Mouse (Mus musculus) E14TG2a.4 (cell line): ENCODE data around the gene Med13l.

Source experiments
- CTCF ChIP-seq: conservative IDR thresholded peaks from 2 replicates; pipeline ENCODE4 v1.5.1; 2014; ENCODE audit warnings: low read length
- NANOG ChIP-seq: IDR thresholded peaks from 2 replicates; pipeline ENCODE4 v1.6.1; 2014; ENCODE audit warnings: borderline replicate concordance, low read length, mixed read lengths
- POU5F1 ChIP-seq: IDR thresholded peaks from 2 replicates; pipeline ENCODE4 v1.6.1; 2014; ENCODE audit warnings: low read length, borderline replicate concordance

GRCm38 (mm10) chr5:118590868-118591267, 30.4 kb downstream of the Med13l start:
- TF ChIP-seq CTCF (no peak), NANOG (no peak), POU5F1 (no peak)
